27 mouse cellular contexts compared by ENCODE assay signal in the genomic region with DNA sequence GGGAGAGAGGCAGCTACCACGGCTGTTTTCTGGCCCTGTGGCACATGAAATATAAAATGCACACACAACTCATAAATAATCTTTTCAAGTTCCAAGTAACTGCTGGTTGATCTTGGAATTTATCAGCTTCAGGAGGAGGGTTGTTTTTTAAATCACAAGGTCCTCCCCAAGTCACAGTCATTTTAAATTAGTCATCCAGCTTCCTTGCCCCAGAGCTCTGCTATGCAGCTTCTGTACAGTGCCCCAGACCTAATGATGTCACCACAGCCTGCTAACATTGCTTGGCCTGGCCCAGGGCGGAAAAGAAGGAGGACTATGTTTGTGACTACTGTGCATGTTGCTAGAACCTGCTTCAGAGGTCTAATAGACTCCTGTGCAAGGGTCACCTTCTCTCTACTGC. TPM values are rescaled to one million over a fixed set of nuclear protein-coding genes. Genes with fewer than 3 reads are reported as not detected.
DNase-seq lines count a peak whose midpoint lies in the region; ATAC-seq and TF ChIP-seq lines count a peak whose summit lies in the region.
"Had no signal": no experiment of that assay in that cellular context is flagged by ENCODE, and none has a peak within 500 bp of the region (broad histone marks: within the 10 kb centered on the region; RNA-seq: fewer than 3 reads in every experiment).

No protein-coding gene starts in this region.

- no peak for TF ChIP-seq EP300 in stomach, postnatal 0 days (optimal IDR thresholded peaks at IDR 0.05)

- in situ Hi-C loops in Patski (cut with MboI; ENCODE audit: low pct_unique_long_range_greater_than_20kb), result no loop called here

- no peak overlapping the region for H3K9ac ChIP-seq in stomach, postnatal 0 days (ENCODE audit: low read length)
- H3K9ac ChIP-seq in hindbrain, embryonic 11.5 days (ENCODE audit: low read depth, low read length), result no peak overlapping the region
- no peak overlapping the region for H3K9ac ChIP-seq in kidney, embryonic 16.5 days (replicated peaks; ENCODE audit: low read length)
- H3K9ac ChIP-seq: embryonic facial prominence, embryonic 15.5 days; forebrain, embryonic 13.5 days; forebrain, postnatal 0 days; heart, embryonic 13.5 days; hindbrain, embryonic 13.5 days; intestine, embryonic 15.5 days had no signal

- no peak overlapping the region for H3K27ac ChIP-seq in stomach, postnatal 0 days (replicated peaks)
- no peak overlapping the region for H3K27ac ChIP-seq in hindbrain, embryonic 11.5 days (ENCODE audit: low read depth, low read length)
- no peak overlapping the region for H3K27ac ChIP-seq in kidney, embryonic 16.5 days (ENCODE audit: low read length)
- H3K27ac ChIP-seq: embryonic facial prominence, embryonic 15.5 days; forebrain, embryonic 13.5 days; heart, embryonic 13.5 days; hindbrain, embryonic 13.5 days; intestine, embryonic 15.5 days had no signal

- TF ChIP-seq CTCF in Patski (IDR thresholded peaks at IDR 0.05), result no peak
- TF ChIP-seq CTCF in stomach, postnatal 0 days (IDR thresholded peaks at IDR 0.05; ENCODE audit: low read depth), result no peak

- peak; percentile 35 for DNase-seq in adrenal gland, postnatal 14 days
- no peak for DNase-seq in adrenal gland, postnatal 25 days
- DNase-seq in 416B (ENCODE audit: low read depth) (peak; percentile 38), Patski (ENCODE audit: low read depth, low spot score) (no peak)
- no peak for DNase-seq in stomach, postnatal 0 days (ENCODE audit: low spot score)
- no peak for DNase-seq in hindbrain, embryonic 11.5 days (ENCODE audit: low spot score)
- DNase-seq: cerebellum, adult 2 months; cerebellum, postnatal 10 days; embryo, embryonic 11 days; forebrain, postnatal 0 days; gastrocnemius, postnatal 14 days; heart, postnatal 36 days; kidney, adult 18-20 months; kidney, postnatal 14 days had no signal

- WGBS in stomach, postnatal 0 days, result 56% methylated on average over 2 of the region's 2 CpGs
- WGBS in hindbrain, embryonic 11.5 days, result 66% methylated on average over 2 of the region's 2 CpGs
- 44% methylated on average over 2 of the region's 2 CpGs for WGBS in kidney, embryonic 16.5 days

- CTCF ChIA-PET in Patski (lab: Charles Lee), result no interaction called here

- ATAC-seq in Patski, result peak; percentile 85
- ATAC-seq in stomach, postnatal 0 days (ENCODE audit: low FRiP score, low TSS enrichment), result peak; percentile 83
- no peak for ATAC-seq in hindbrain, embryonic 11.5 days (ENCODE audit: low FRiP score)
- ATAC-seq in kidney, embryonic 16.5 days (ENCODE audit: low FRiP score, low TSS enrichment), result no peak
- ATAC-seq: activated CD4-positive, CD25-positive, alpha-beta regulatory T cell, adult 4 months; forebrain, embryonic 13.5 days; forebrain, postnatal 0 days; intestine, embryonic 15.5 days had no signal

- H3K27me3 ChIP-seq in Patski, result no peaks in the 10 kb centered on the region
- H3K27me3 ChIP-seq in stomach, postnatal 0 days (ENCODE audit: control insufficient read depth, insufficient read depth, low read length), result no peaks in the 10 kb centered on the region
- H3K27me3 ChIP-seq in hindbrain, embryonic 11.5 days (ENCODE audit: control insufficient read depth, insufficient read depth, low read length), result no peaks in the 10 kb centered on the region
- no peaks in the 10 kb centered on the region for H3K27me3 ChIP-seq in kidney, embryonic 16.5 days (ENCODE audit: insufficient read depth, low read length)
- H3K27me3 ChIP-seq: CH12.LX; embryonic facial prominence, embryonic 15.5 days; forebrain, embryonic 13.5 days; heart, embryonic 13.5 days; hindbrain, embryonic 13.5 days; intestine, embryonic 15.5 days had no signal

- H3K36me3 ChIP-seq in stomach, postnatal 0 days (ENCODE audit: control insufficient read depth, insufficient read depth, low read length), result no peaks in the 10 kb centered on the region
- no peaks in the 10 kb centered on the region for H3K36me3 ChIP-seq in hindbrain, embryonic 11.5 days (ENCODE audit: control insufficient read depth, insufficient read depth, low read length)
- no peaks in the 10 kb centered on the region for H3K36me3 ChIP-seq in kidney, embryonic 16.5 days (ENCODE audit: insufficient read depth, low read length)
- H3K36me3 ChIP-seq: embryonic facial prominence, embryonic 15.5 days; heart, embryonic 13.5 days; hindbrain, embryonic 13.5 days; intestine, embryonic 15.5 days had no signal

- no peak overlapping the region for H3K4me2 ChIP-seq in stomach, postnatal 0 days (replicated peaks; ENCODE audit: low read depth)
- no peak overlapping the region for H3K4me2 ChIP-seq in hindbrain, embryonic 11.5 days (replicated peaks; ENCODE audit: low read depth, low read length)
- H3K4me2 ChIP-seq in kidney, embryonic 16.5 days (replicated peaks; ENCODE audit: low read depth, low read length), result no peak overlapping the region
- H3K4me2 ChIP-seq: embryonic facial prominence, embryonic 15.5 days; forebrain, embryonic 13.5 days; heart, embryonic 13.5 days; hindbrain, embryonic 13.5 days; intestine, embryonic 15.5 days had no signal

- no peak overlapping the region for H3K4me3 ChIP-seq in stomach, postnatal 0 days (ENCODE audit: low read depth, low read length)
- no peak overlapping the region for H3K4me3 ChIP-seq in hindbrain, embryonic 11.5 days (ENCODE audit: low read depth, low read length)
- no peak overlapping the region for H3K4me3 ChIP-seq in kidney, embryonic 16.5 days (ENCODE audit: low read length)
- H3K4me3 ChIP-seq: embryonic facial prominence, embryonic 15.5 days; forebrain, embryonic 13.5 days; heart, embryonic 13.5 days; hindbrain, embryonic 13.5 days; intestine, embryonic 15.5 days had no signal

- no peaks in the 10 kb centered on the region for H3K9me3 ChIP-seq in stomach, postnatal 0 days (ENCODE audit: control insufficient read depth, low read length)
- H3K9me3 ChIP-seq in hindbrain, embryonic 11.5 days (ENCODE audit: control insufficient read depth, low read length), result no peaks in the 10 kb centered on the region
- H3K9me3 ChIP-seq in kidney, embryonic 16.5 days (ENCODE audit: low read length), result no peaks in the 10 kb centered on the region
- H3K9me3 ChIP-seq: embryonic facial prominence, embryonic 15.5 days; forebrain, embryonic 13.5 days; heart, embryonic 13.5 days; hindbrain, embryonic 13.5 days; intestine, embryonic 15.5 days had no signal

- POLR2A ChIA-PET in Patski (lab: Charles Lee), result no interaction called here

- no peaks in the 10 kb centered on the region for H3K4me1 ChIP-seq in stomach, postnatal 0 days (replicated peaks; ENCODE audit: control insufficient read depth, insufficient read depth)
- H3K4me1 ChIP-seq in hindbrain, embryonic 11.5 days (replicated peaks; ENCODE audit: control insufficient read depth, insufficient read depth, low read length), result no peaks in the 10 kb centered on the region
- H3K4me1 ChIP-seq in kidney, embryonic 16.5 days (ENCODE audit: insufficient read depth, low read length), result no peaks in the 10 kb centered on the region
- H3K4me1 ChIP-seq: embryonic facial prominence, embryonic 15.5 days; forebrain, embryonic 13.5 days; heart, embryonic 13.5 days; hindbrain, embryonic 13.5 days; intestine, embryonic 15.5 days had no signal

RNA-seq across cellular contexts. Expression of gene 1700125H20Rik, which starts 12.9 kb away (rescaled TPM):
- total RNA-seq in adrenal gland, postnatal 14 days (2021), result 1.1 and 1.4 TPM in 2 replicates
- 3.9 and 5.6 TPM in 2 replicates for total RNA-seq in adrenal gland, postnatal 25 days (2021)
- 0.09 TPM for polyA plus RNA-seq in Patski (2021)
- polyA plus RNA-seq in stomach, postnatal 0 days (2015; fragmentation: Nextera tagmentation; extraction: Ambion mirVana), result 0.19 TPM in 1 of 2 replicates, not detected in the other
- 0.26 and 0.39 TPM in 2 replicates for polyA plus RNA-seq in hindbrain, embryonic 11.5 days (2014; fragmentation: Nextera tagmentation; extraction: Ambion mirVana)
- not detected in 2 replicates for polyA plus RNA-seq in kidney, embryonic 16.5 days (2015; fragmentation: Nextera tagmentation; extraction: Ambion mirVana)
- total RNA-seq: gastrocnemius, adult 18-20 months; gastrocnemius, postnatal 14 days; heart, adult 8-10 months; heart, postnatal 36 days had no signal
- polyA plus RNA-seq: activated CD4-positive, CD25-positive, alpha-beta regulatory T cell, adult 4 months; cerebellum, adult 2 months; embryonic facial prominence, embryonic 11.5 days; gonadal fat pad, adult 2 months; intestine, embryonic 15.5 days; kidney, embryonic 14.5 days had no signal

RNA-seq across cellular contexts. Expression of gene Usp32, which starts 17.3 kb away (rescaled TPM):
- total RNA-seq in adrenal gland, postnatal 14 days (2021), result 29.1 and 37.5 TPM in 2 replicates
- total RNA-seq in adrenal gland, postnatal 25 days (2021), result 44.9 and 54.7 TPM in 2 replicates
- 36.8 TPM for polyA plus RNA-seq in Patski (2021)
- 3.0 and 3.4 TPM in 2 replicates for polyA plus RNA-seq in stomach, postnatal 0 days (2015; fragmentation: Nextera tagmentation; extraction: Ambion mirVana)
- 9.4 and 13.2 TPM in 2 replicates for polyA plus RNA-seq in hindbrain, embryonic 11.5 days (2014; fragmentation: Nextera tagmentation; extraction: Ambion mirVana)
- 3.6 and 4.6 TPM in 2 replicates for polyA plus RNA-seq in kidney, embryonic 16.5 days (2015; fragmentation: Nextera tagmentation; extraction: Ambion mirVana)

Comparison
In these comparisons a context has a peak if more than half of its experiments do, and no peak if none do; other contexts are left out.
1. DNase-seq: peak in adrenal gland, postnatal 14 days (single experiment) and 416B (single experiment); none in adrenal gland, postnatal 25 days (single experiment), Patski (single experiment), stomach, postnatal 0 days (single experiment) and hindbrain, embryonic 11.5 days (single experiment).
2. ATAC-seq: peak in Patski (single experiment) and stomach, postnatal 0 days (single experiment); none in hindbrain, embryonic 11.5 days (single experiment) and kidney, embryonic 16.5 days (single experiment).